Mouse (Mus musculus) lung, adult 2 months (tissue): Measurements from ENCODE around the gene Cuedc2.

Experiments
- CTCF ChIP-seq: fragments of 200-500 bp; IDR thresholded peaks from 2 replicates; pipeline ENCODE4 v1.5.1; 2011; ENCODE audit warnings: mild to moderate bottlenecking, low read length, control low read depth; ENCODE audit not compliant: insufficient read depth
- POLR2A ChIP-seq: fragments of 200-500 bp; IDR thresholded peaks from 2 replicates; pipeline ENCODE4 v1.6.1; 2011; ENCODE audit warnings: low read depth, mild to moderate bottlenecking, control low read depth, low read length, borderline replicate concordance; ENCODE audit errors: extremely low read depth

DNA sequence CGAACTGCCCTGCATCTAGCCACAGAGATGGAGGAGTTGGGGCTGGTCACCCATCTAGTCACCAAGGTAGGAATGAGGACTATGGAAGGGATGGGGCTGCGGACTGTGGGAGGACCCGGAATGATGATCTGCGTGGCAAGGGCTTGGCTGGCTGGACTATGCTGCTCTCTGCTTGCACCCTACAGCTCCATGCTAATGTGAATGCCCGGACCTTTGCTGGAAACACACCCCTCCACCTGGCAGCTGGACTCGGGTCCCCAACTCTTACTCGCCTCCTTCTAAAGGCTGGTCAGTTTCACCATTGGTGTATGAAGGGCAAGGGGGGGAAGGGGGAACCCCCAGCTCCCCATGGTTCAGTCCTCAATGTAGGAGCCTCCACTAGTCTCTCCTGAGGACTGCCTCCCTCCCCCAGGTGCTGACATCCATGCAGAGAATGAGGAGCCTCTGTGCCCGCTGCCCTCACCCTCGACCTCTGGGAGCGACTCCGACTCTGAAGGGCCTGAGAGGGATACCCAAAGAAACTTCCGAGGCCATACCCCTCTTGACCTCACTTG, 28.1 kb downstream of the Cuedc2 start:
- TF ChIP-seq POLR2A (no peak), CTCF (no peak)
